Mouse (Mus musculus) adipocyte (in vitro differentiated cells): ENCODE data around the gene Trappc2.

Experiments used
- DNase-seq: peaks from one replicate; pipeline ENCODE4 v3.0.0-alpha.2; 2016; ENCODE audit warnings: low spot score

Trappc2 gene

GRCm38 (mm10) chrX:166440036-166440615 lies at the start of gene Trappc2:
Gene Trappc2 (plus strand): TSS chrX:166440574.
- DNase-seq: no peak

GRCm38 (mm10) chrX:166393753-166394152 lies 46.6 kb upstream of the Trappc2 start:
- no peak for DNase-seq

DNA sequence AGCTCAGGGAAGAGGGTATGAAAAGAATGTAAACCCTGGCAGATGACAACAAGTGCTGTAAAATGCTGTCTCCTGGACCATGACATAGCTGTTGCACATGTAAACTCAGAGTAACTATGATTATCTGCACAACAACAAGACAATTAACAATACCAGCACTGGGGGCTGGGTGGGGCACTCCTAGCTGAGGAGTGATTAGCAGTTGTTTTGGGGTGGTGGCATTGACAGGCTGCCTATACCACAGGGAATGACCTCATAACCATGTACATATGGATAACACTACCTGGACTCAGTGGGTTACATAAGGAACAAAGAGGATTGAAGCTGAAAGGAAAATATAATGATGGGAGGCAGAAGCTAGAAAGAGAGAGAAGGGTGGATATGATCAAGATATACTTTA lies 32.5 kb upstream of the Trappc2 start:
- DNase-seq: no peak

DNA sequence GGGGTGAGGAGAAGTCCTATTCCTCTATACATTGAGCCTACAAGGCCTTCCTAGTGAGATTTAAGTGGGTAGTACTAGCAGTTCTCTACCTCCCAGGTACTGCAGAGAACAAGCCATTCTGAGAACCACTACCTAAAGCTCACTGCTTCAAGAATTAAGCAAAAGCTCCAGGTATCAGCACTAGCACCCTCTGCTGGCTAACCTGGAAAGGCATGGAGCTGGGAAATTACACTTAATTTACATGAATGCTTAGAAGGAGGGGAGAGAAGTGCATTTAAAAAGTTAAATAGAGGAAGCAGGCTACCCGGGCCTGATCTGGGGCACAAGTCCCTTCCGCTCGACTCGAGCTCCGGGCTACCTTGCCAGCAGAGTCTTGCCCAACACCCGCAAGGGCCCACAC lies 24.2 kb upstream of the Trappc2 start:
- peak; percentile 10 for DNase-seq

GRCm38 (mm10) chrX:166434812-166435211 lies 5.6 kb upstream of the Trappc2 start:
- DNase-seq: no peak

GRCm38 (mm10) chrX:166440616-166441063 lies 266 bp downstream of the Trappc2 start, which contains the start of gene Ofd1:
Gene Ofd1 (minus strand): TSS chrX:166440704.
- DNase-seq: peak; percentile 92

DNA sequence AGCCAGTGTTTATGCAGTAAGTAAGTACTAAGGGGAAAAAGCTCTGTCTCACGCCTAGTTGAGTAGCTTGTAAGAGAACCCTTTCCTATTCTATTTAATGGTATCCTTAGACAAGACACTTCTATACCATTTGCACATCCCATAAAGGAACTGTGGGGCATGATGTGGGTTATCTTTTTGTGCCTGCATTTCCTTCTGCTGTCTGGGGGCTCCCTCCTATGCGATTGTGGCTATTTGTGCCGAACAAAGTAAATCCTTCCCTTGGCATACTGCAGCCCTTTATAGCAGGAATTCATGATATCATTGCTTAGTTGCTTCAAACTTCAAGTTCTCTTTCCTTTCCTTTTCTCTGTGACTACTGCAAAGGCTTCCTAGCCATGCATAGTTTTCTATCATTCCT lies 4.2 kb downstream of the Trappc2 start:
- DNase-seq: no peak

- DNase-seq: no peak
Measured at GRCm38 (mm10) chrX:166453532-166453931, 13.2 kb downstream of the Trappc2 start.

DNA sequence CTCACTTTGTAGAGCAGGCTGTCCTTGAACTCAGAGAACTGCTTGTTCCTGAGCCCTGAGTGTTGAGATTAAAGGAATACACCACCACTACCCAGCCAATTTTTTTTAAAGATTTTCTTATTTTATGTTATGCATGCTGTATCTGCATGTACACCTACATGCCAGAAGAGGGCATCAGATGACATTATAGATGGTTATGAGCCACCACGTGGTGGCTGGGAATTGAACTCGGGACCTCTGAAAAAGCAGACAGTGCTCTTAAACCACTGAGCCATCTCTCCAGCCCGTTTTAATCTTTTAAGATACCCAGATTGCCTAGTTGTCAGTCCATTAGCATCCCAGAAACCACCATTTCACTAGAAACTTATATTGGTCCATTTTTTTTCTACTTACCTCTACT lies 14.0 kb downstream of the Trappc2 start:
- no peak for DNase-seq

DNA sequence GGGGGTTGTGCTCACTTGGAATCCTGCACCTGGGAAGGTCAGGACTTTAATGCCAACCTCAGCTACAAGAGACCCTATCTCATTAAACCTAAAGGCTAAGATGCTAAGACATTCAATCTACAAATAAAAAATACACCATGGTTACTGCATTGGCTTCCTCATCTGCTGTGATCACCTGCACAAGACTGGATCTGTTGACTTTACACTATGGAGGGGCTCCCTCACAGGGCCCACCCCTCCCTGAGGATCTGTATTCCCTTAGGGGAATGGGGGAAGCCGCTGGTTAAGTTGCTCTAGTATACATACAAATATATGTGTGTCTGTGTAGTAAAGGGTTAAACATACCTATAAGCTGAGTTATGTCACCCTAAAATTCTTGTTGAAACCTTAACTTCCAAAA lies 15.2 kb downstream of the Trappc2 start:
- no peak for DNase-seq

DNA sequence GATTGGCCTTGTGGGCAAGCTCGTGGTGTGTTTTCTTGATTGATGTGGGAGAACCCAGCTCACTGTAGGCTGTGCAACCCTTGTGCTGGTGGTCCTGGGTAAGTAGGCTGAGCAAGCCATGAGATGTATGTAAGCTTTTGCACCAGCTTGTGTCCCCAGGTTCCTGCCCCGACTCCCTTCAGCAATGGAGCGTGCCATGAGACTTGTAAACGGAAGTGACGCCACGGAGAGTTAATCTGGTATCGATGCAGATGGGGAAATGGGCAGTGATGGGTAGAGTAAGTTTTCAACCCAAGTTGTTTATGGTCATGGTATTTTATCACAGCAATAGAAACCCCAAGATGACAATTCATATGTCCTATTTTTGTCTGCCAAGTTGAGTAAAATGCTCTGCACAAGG lies 27.9 kb downstream of the Trappc2 start:
- no peak for DNase-seq

DNA sequence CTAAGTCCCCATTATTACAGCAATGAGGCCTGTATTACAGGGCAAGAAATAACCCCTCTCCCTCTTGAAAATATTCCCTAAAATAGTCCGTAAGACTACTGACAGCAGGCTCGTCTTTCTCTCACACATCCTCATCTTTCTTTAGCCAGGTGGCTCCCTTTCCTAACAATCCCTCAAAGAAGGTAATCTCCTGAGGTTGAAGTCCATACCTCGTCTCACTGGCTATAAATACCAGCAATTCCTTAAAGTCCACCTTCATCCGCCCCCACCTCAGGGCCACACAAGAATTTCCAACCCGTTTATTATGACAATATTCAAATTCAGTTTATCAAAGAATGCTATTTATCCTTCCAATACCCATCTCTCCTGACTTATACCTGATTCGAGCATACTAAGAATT lies 32.2 kb downstream of the Trappc2 start:
- DNase-seq: no peak

DNA sequence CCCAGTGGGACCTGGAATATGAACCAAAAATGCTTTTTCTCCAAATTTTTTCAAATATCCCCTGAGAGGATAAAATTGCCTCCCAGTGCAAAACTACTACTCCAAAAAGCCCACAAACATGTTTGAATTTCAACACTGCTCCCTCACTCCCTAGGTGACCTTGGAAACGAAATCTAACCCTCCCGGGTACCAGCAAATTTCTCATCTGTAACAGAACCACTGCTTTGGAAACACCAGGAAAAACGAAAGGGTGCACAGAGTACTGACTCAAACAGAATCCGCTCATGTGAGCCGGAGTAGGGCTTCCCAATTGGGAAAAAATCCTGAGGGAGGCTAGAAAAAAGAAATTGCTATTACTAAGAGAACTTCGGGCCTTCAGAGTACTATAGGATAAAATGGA lies 37.0 kb downstream of the Trappc2 start:
- no peak for DNase-seq

DNA sequence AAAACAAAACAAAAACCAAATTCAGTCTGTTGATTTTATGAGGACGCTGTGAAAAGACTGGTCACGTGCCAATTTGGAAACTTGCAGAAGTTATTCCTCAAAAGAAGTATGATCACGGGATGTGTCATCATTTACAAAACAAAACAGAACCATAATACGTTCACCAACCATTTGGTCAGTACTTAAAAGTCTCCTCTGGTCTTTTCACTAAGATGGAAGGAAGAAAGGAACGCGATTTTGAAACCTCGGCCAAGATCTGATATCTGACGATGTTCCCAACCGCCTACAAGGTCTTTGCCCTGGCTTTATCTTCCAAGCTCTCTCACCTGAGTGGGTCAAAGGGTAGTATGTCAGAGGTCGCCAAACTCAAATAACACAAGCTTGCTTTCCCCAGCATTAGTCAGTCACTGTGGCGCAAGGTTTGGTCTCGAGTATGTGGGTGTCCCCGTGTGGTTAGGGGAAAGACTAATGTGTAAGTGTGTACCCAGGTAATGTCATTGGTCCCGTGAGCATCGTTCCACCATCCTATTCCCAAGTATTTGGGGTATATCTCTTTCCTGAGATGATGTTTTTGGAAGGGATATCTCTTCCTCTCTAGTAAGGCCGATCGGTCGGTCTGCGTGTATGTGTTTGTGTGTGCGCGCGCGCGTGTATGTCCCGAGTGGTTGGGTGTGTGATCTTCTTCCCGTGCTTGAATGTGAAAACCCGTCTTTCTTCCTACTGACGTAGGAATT lies 38.4 kb downstream of the Trappc2 start:
- DNase-seq: peak; percentile 63

DNA sequence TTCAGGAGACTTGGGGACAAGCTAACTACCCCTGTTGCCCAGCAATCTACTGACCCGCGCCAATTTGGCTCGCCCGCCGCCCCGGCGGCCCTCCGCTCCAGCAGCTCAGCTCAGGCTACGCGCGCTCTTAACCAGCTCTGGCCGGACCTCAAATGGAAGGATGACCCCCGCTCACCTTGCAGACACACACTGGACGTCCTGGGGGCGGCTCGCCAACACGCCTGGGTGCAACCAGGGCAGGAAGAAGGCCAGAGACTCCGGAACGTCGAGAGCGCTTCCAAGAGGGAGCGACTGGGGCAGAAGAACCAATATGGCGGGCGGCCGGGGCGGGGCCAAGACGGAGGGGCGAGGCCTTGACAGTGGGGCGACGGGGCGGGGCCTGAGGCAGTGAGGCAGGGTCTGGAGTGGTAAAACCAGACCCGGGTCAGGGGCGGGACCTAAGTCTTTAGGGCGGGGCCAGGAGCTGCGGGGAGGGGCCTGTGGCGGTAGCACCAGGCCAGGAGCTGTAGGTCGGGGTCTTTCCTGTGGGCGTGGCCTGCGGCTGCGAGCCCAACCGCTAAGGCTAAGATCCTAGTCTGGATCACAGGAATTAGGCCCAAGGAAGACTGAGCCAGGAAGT lies 39.1 kb downstream of the Trappc2 start, which contains the start of gene Rab9:
Gene Rab9 (minus strand): TSS at position 503 of the 619 bp plus-strand sequence.
- DNase-seq: peak; percentile 86

- no peak for DNase-seq
Measured at GRCm38 (mm10) chrX:166495052-166495451, 54.7 kb downstream of the Trappc2 start.

DNA sequence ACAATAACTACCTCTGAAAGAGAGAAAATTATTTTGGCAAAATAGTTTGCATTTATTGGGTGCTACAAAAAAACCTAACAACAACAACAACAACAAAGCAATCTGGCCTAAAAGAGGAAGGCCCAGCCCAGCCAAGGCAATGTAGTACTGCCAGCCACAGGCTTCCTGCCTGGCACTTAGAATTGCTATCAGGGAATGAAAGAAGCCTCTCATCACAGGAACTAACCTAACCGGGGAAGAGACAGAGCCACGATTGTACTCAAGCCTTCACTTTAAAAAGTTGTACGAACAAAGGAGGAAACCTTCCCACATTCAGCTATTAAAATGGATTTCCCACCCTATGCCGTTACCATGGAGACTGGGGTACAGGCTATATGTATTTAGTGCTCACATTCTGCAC lies 57.4 kb downstream of the Trappc2 start:
- DNase-seq: no peak

- DNase-seq: no peak
Measured at GRCm38 (mm10) chrX:166499496-166500190, 59.3 kb downstream of the Trappc2 start.
